Mouse (Mus musculus) hindbrain, embryonic 16.5 days (tissue): Measurements from ENCODE around the gene Slc8a1. TPM values are rescaled to one million over a fixed set of nuclear protein-coding genes. Genes with fewer than 3 reads are reported as not detected.

Source experiments
- ATAC-seq: fragments of 200-750 bp; cut with Nextera tagmentation; 2 replicates; pipeline ENCODE4 v1.8.0; 2017; ENCODE audit warnings: moderate TSS enrichment, moderate library complexity
- H3K27ac ChIP-seq: fragments of 300-500 bp; sonication (generic); 2 replicates; pipeline ENCODE4 v1.5.1; 2014; ENCODE audit warnings: low read depth, mild to moderate bottlenecking, control low read depth, low read length, moderate library complexity
- H3K27me3 ChIP-seq: fragments of 300-500 bp; sonication (generic); replicated peaks from 2 replicates; pipeline ENCODE4 v1.6.1; 2014; ENCODE audit warnings: low read length; ENCODE audit not compliant: control insufficient read depth, insufficient read depth
- H3K36me3 ChIP-seq: fragments of 300-500 bp; sonication (generic); 2 replicates; pipeline ENCODE4 v1.6.1; 2014; ENCODE audit warnings: mild to moderate bottlenecking, low read length, moderate library complexity, mixed read lengths; ENCODE audit not compliant: control insufficient read depth, insufficient read depth
- H3K4me1 ChIP-seq: fragments of 300-500 bp; sonication (generic); 2 replicates; pipeline ENCODE4 v1.6.1; 2014; ENCODE audit warnings: low read depth, low read length; ENCODE audit not compliant: control insufficient read depth, insufficient read depth
- H3K4me2 ChIP-seq: fragments of 300-500 bp; sonication (generic); 2 replicates; pipeline ENCODE4 v1.6.1; 2014; ENCODE audit warnings: mild to moderate bottlenecking, low read length, control low read depth, moderate library complexity
- H3K4me3 ChIP-seq: fragments of 300-500 bp; sonication (generic); 2 replicates; pipeline ENCODE4 v1.5.1; 2014; ENCODE audit warnings: mild to moderate bottlenecking, low read length, control low read depth, moderate library complexity
- H3K9ac ChIP-seq: fragments of 300-500 bp; sonication (generic); 2 replicates; pipeline ENCODE4 v1.6.1; 2014; ENCODE audit warnings: low read depth, mild to moderate bottlenecking, control low read depth, low read length, moderate library complexity
- H3K9me3 ChIP-seq: fragments of 300-500 bp; sonication (generic); 2 replicates; pipeline ENCODE4 v1.6.1; 2014; ENCODE audit warnings: mild to moderate bottlenecking, low read length, moderate library complexity; ENCODE audit not compliant: control insufficient read depth
- WGBS: fragments of 180-500 bp; shearing (Covaris S2); extraction: QIAGEN DNeasy Blood & Tissue Kit; methylation state at CpG from one replicate; pipeline ENCODE4 v1.1.7; 2014; 5-methylcytosine and 5-hydroxymethylcytosine counted together
- polyA plus RNA-seq: library from polyadenylated mRNA; unstranded; fragments of >200 nt; fragmentation: Nextera tagmentation; extraction: Ambion mirVana; gene quantifications from 2 replicates; pipeline ENCODE4 v1.2.1, GENCODE M21; 2015

Gene Slc8a1
- polyA plus RNA-seq, 1 experiment from 2014 or later: 19.7 TPM

GRCm38 (mm10) chr17:81735583-81735982 is 2.6 kb downstream of the Slc8a1 start:
- no peaks in the 10 kb centered on the region for H3K27me3 ChIP-seq
- WGBS: 89% methylated on average over 2 of the region's 2 CpGs
- H3K4me2 ChIP-seq: no peak overlapping the region
- no peaks in the 10 kb centered on the region for H3K4me1 ChIP-seq
- H3K27ac ChIP-seq: no peak overlapping the region
- no peak for ATAC-seq
- H3K9ac ChIP-seq: no peak overlapping the region
- H3K4me3 ChIP-seq: no peak overlapping the region
- no peaks in the 10 kb centered on the region for H3K9me3 ChIP-seq
- H3K36me3 ChIP-seq: no peaks in the 10 kb centered on the region

- Histone ChIP-seq H3K4me3 (no peak overlapping the region), H3K27ac (no peak overlapping the region), H3K4me2 (no peak overlapping the region), H3K36me3 (no peaks in the 10 kb centered on the region), H3K4me1 (no peaks in the 10 kb centered on the region), H3K9me3 (no peaks in the 10 kb centered on the region), H3K9ac (no peak overlapping the region), H3K27me3 (no peaks in the 10 kb centered on the region)
- no peak for ATAC-seq
- 96% methylated on average over 4 of the region's 4 CpGs for WGBS
Observed at GRCm38 (mm10) chr17:81729891-81730290, 8.3 kb downstream of the Slc8a1 start.

- H3K27me3 ChIP-seq: no peaks in the 10 kb centered on the region
- H3K4me3 ChIP-seq: no peak overlapping the region
- ATAC-seq: no peak
- 81% methylated on average over 1 of the region's 1 CpGs for WGBS
- no peak overlapping the region for H3K9ac ChIP-seq
- no peak overlapping the region for H3K27ac ChIP-seq
- H3K4me1 ChIP-seq: no peaks in the 10 kb centered on the region
- no peaks in the 10 kb centered on the region for H3K36me3 ChIP-seq
- H3K9me3 ChIP-seq: no peaks in the 10 kb centered on the region; the same call in 1 of the 2 replicates
- no peak overlapping the region for H3K4me2 ChIP-seq
Observed at GRCm38 (mm10) chr17:81712273-81712751, 25.9 kb downstream of the Slc8a1 start.

GRCm38 (mm10) chr17:81704761-81705160 is 33.4 kb downstream of the Slc8a1 start:
- WGBS: 51% methylated on average over 3 of the region's 3 CpGs
- H3K9me3 ChIP-seq: no peaks in the 10 kb centered on the region; the same call in 1 of the 2 replicates
- H3K27ac ChIP-seq: no peak overlapping the region
- no peak overlapping the region for H3K4me3 ChIP-seq
- H3K9ac ChIP-seq: no peak overlapping the region
- ATAC-seq: no peak
- H3K36me3 ChIP-seq: no peaks in the 10 kb centered on the region
- no peaks in the 10 kb centered on the region for H3K27me3 ChIP-seq
- no peaks in the 10 kb centered on the region for H3K4me1 ChIP-seq
- no peak overlapping the region for H3K4me2 ChIP-seq

- H3K4me3 ChIP-seq: no peak overlapping the region
- WGBS: 74% methylated on average over 2 of the region's 2 CpGs
- H3K9me3 ChIP-seq: no peaks in the 10 kb centered on the region
- no peaks in the 10 kb centered on the region for H3K27me3 ChIP-seq
- no peak overlapping the region for H3K4me2 ChIP-seq
- H3K9ac ChIP-seq: no peak overlapping the region
- no peaks in the 10 kb centered on the region for H3K4me1 ChIP-seq
- H3K27ac ChIP-seq: no peak overlapping the region
- ATAC-seq: no peak
- no peaks in the 10 kb centered on the region for H3K36me3 ChIP-seq
Observed at GRCm38 (mm10) chr17:81703258-81703657, 34.9 kb downstream of the Slc8a1 start.

- Histone ChIP-seq H3K36me3 (no peaks in the 10 kb centered on the region), H3K4me2 (no peak overlapping the region), H3K9me3 (no peaks in the 10 kb centered on the region), H3K27ac (no peak overlapping the region), H3K27me3 (no peaks in the 10 kb centered on the region), H3K4me1 (no peaks in the 10 kb centered on the region), H3K9ac (no peak overlapping the region), H3K4me3 (no peak overlapping the region)
- ATAC-seq: no peak
- 94% methylated on average over 4 of the region's 4 CpGs for WGBS
Observed at GRCm38 (mm10) chr17:81701701-81702100, 36.5 kb downstream of the Slc8a1 start.

- no peaks in the 10 kb centered on the region for H3K36me3 ChIP-seq
- H3K27me3 ChIP-seq: no peaks in the 10 kb centered on the region
- ATAC-seq: no peak
- no peak overlapping the region for H3K27ac ChIP-seq
- no peak overlapping the region for H3K4me3 ChIP-seq
- H3K9ac ChIP-seq: no peak overlapping the region
- H3K9me3 ChIP-seq: no peaks in the 10 kb centered on the region
- WGBS: 43% methylated on average over 10 of the region's 10 CpGs
- H3K4me1 ChIP-seq: no peaks in the 10 kb centered on the region
- no peak overlapping the region for H3K4me2 ChIP-seq
Observed at GRCm38 (mm10) chr17:81698789-81699188, 39.4 kb downstream of the Slc8a1 start.

- no peak overlapping the region for H3K9ac ChIP-seq
- no peaks in the 10 kb centered on the region for H3K4me1 ChIP-seq
- ATAC-seq: no peak
- H3K4me2 ChIP-seq: no peak overlapping the region
- no peaks in the 10 kb centered on the region for H3K36me3 ChIP-seq
- H3K27me3 ChIP-seq: no peaks in the 10 kb centered on the region
- 64% methylated on average over 2 of the region's 2 CpGs for WGBS
- no peak overlapping the region for H3K27ac ChIP-seq
- no peak overlapping the region for H3K4me3 ChIP-seq
- no peaks in the 10 kb centered on the region for H3K9me3 ChIP-seq
Observed at GRCm38 (mm10) chr17:81697695-81698094, 40.5 kb downstream of the Slc8a1 start.

- ATAC-seq: no peak
- Histone ChIP-seq H3K27ac (no peak overlapping the region), H3K36me3 (no peaks in the 10 kb centered on the region), H3K4me1 (no peaks in the 10 kb centered on the region), H3K9ac (no peak overlapping the region), H3K4me3 (no peak overlapping the region), H3K9me3 (no peaks in the 10 kb centered on the region), H3K27me3 (no peaks in the 10 kb centered on the region), H3K4me2 (no peak overlapping the region)
- WGBS: 100% methylated on average over 1 of the region's 1 CpGs
Observed at GRCm38 (mm10) chr17:81694977-81695376, 43.2 kb downstream of the Slc8a1 start.

- H3K36me3 ChIP-seq: no peaks in the 10 kb centered on the region
- ATAC-seq: no peak
Observed at GRCm38 (mm10) chr17:81679616-81680015, 58.6 kb downstream of the Slc8a1 start.

More at GRCm38 (mm10) chr17:81679616-81680015, 58.6 kb downstream of the Slc8a1 start:
- H3K4me3 ChIP-seq: no peak overlapping the region
- no peaks in the 10 kb centered on the region for H3K4me1 ChIP-seq
- H3K27me3 ChIP-seq: no peaks in the 10 kb centered on the region
- no peak overlapping the region for H3K4me2 ChIP-seq
- H3K27ac ChIP-seq: no peak overlapping the region
- no peaks in the 10 kb centered on the region for H3K9me3 ChIP-seq
- H3K9ac ChIP-seq: no peak overlapping the region
